23 mouse cellular contexts compared by ENCODE assay signal in the genomic region with DNA sequence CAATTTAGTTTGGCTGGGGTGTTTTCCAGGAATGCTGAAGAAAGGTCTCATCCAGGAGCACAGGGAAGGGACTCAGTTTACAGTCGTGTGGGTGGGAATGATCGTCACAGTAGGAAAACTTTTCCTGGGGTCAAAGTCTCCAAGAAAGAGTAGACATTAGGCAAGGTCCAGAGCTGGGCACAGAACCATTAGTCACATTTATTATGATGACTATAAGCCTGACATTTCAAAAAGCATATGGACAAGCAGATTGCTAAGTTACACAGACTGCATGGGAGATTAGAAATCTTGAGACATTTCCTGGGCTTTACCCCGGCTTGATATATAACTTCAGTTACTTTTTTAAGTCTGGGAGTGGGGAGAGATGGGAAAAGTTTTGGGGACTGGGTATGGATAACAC.
DNase-seq lines count a peak whose midpoint lies in the region; ATAC-seq and TF ChIP-seq lines count a peak whose summit lies in the region.
"Had no signal": no experiment of that assay in that cellular context is flagged by ENCODE, and none has a peak within 500 bp of the region (broad histone marks: within the 10 kb centered on the region; RNA-seq: fewer than 3 reads in every experiment).

No protein-coding gene starts in this region.

- WGBS in liver, postnatal 0 days (ENCODE audit: insufficient replicate concordance), result 52% methylated on average over 3 of the region's 3 CpGs
- WGBS in liver, embryonic 12.5 days (ENCODE audit: insufficient replicate concordance), result 50% methylated on average over 3 of the region's 3 CpGs
- WGBS in intestine, embryonic 15.5 days, result 60% methylated on average over 3 of the region's 3 CpGs
- WGBS in intestine, postnatal 0 days, result 36% methylated on average over 3 of the region's 3 CpGs
- 86% methylated on average over 3 of the region's 3 CpGs for WGBS in embryonic facial prominence, embryonic 10.5 days
- 91% methylated on average over 3 of the region's 3 CpGs for WGBS in forebrain, embryonic 13.5 days

- TF ChIP-seq EP300 in liver, postnatal 0 days (IDR thresholded peaks at IDR 0.05; ENCODE audit: low read depth), result peak; percentile 51

- no peak for DNase-seq in liver, postnatal 0 days
- no peak for DNase-seq in embryonic facial prominence, embryonic 10.5 days (ENCODE audit: low spot score)
- DNase-seq: adrenal gland, adult 8-10 months; adrenal gland, postnatal 14 days; adrenal gland, postnatal 36 days; cerebellum, adult 11-12 months; cerebellum, adult 2 months; cerebellum, adult 9-10 months; cerebellum, postnatal 10 days; cerebellum, postnatal 25 days; forebrain, postnatal 0 days had no signal

- TF ChIP-seq CTCF in liver, postnatal 0 days (IDR thresholded peaks at IDR 0.05; ENCODE audit: low read depth), result no peak
- TF ChIP-seq CTCF in intestine, postnatal 0 days (IDR thresholded peaks at IDR 0.05; ENCODE audit: low read depth), result no peak

- no peaks in the 10 kb centered on the region for H3K9me3 ChIP-seq in liver, postnatal 0 days (ENCODE audit: low read length)
- H3K9me3 ChIP-seq in liver, embryonic 12.5 days (replicated peaks), result no peaks in the 10 kb centered on the region
- no peaks in the 10 kb centered on the region for H3K9me3 ChIP-seq in intestine, embryonic 15.5 days
- H3K9me3 ChIP-seq in intestine, postnatal 0 days (ENCODE audit: control insufficient read depth), result no peaks in the 10 kb centered on the region
- H3K9me3 ChIP-seq in embryonic facial prominence, embryonic 10.5 days, result no peaks in the 10 kb centered on the region
- no peaks in the 10 kb centered on the region for H3K9me3 ChIP-seq in forebrain, embryonic 13.5 days (replicated peaks)
- H3K9me3 ChIP-seq: embryonic facial prominence, embryonic 13.5 days; embryonic facial prominence, embryonic 15.5 days; forebrain, embryonic 10.5 days; forebrain, embryonic 12.5 days; forebrain, embryonic 15.5 days had no signal

- H3K27me3 ChIP-seq in liver, postnatal 0 days (ENCODE audit: insufficient read depth, low read length), result no peaks in the 10 kb centered on the region
- H3K27me3 ChIP-seq in liver, embryonic 12.5 days (replicated peaks), result 0 out of 2 replicates have a peak, but pooled peaks cover 15% of the 10 kb centered on the region
- no peaks in the 10 kb centered on the region for H3K27me3 ChIP-seq in intestine, embryonic 15.5 days (replicated peaks)
- no peaks in the 10 kb centered on the region for H3K27me3 ChIP-seq in intestine, postnatal 0 days (replicated peaks; ENCODE audit: control insufficient read depth, insufficient read depth, low read length)
- H3K27me3 ChIP-seq in embryonic facial prominence, embryonic 10.5 days (replicated peaks; ENCODE audit: low read depth, poor library complexity, severe bottlenecking), result no peaks in the 10 kb centered on the region
- H3K27me3 ChIP-seq in forebrain, embryonic 13.5 days, result no peaks in the 10 kb centered on the region
- H3K27me3 ChIP-seq: embryonic facial prominence, embryonic 13.5 days; embryonic facial prominence, embryonic 15.5 days; forebrain, embryonic 12.5 days; forebrain, embryonic 15.5 days; Patski had no signal

- no peak overlapping the region for H3K4me3 ChIP-seq in liver, postnatal 0 days (ENCODE audit: low read depth, low read length)
- H3K4me3 ChIP-seq in liver, embryonic 12.5 days, result no peak overlapping the region
- H3K4me3 ChIP-seq in intestine, embryonic 15.5 days (replicated peaks), result no peak overlapping the region
- H3K4me3 ChIP-seq in intestine, postnatal 0 days (ENCODE audit: low read depth, low read length), result no peak overlapping the region
- H3K4me3 ChIP-seq in embryonic facial prominence, embryonic 10.5 days, result no peak overlapping the region
- H3K4me3 ChIP-seq in forebrain, embryonic 13.5 days, result no peak overlapping the region
- H3K4me3 ChIP-seq: embryonic facial prominence, embryonic 13.5 days; embryonic facial prominence, embryonic 15.5 days; erythroblast, embryonic 14.5 days; forebrain, embryonic 10.5 days; forebrain, embryonic 12.5 days; forebrain, embryonic 15.5 days had no signal

- H3K4me1 ChIP-seq in liver, postnatal 0 days (ENCODE audit: insufficient read depth), result peaks cover 15% of the 10 kb centered on the region; the same call in 1 of the 2 replicates
- H3K4me1 ChIP-seq in liver, embryonic 12.5 days, result peaks cover 37% of the 10 kb centered on the region
- H3K4me1 ChIP-seq in intestine, embryonic 15.5 days (replicated peaks), result peaks cover 6% of the 10 kb centered on the region; the same call in 1 of the 2 replicates
- H3K4me1 ChIP-seq in intestine, postnatal 0 days (replicated peaks; ENCODE audit: control insufficient read depth, insufficient read depth, low read length), result no peaks in the 10 kb centered on the region
- H3K4me1 ChIP-seq in embryonic facial prominence, embryonic 10.5 days, result peaks cover 12% of the 10 kb centered on the region
- peaks cover 11% of the 10 kb centered on the region for H3K4me1 ChIP-seq in forebrain, embryonic 13.5 days

- no peak overlapping the region for H3K27ac ChIP-seq in liver, postnatal 0 days (ENCODE audit: low read depth)
- no peak overlapping the region for H3K27ac ChIP-seq in liver, embryonic 12.5 days
- H3K27ac ChIP-seq in intestine, embryonic 15.5 days, result no peak overlapping the region
- no peak overlapping the region for H3K27ac ChIP-seq in intestine, postnatal 0 days (ENCODE audit: low read depth, low read length)
- no peak overlapping the region for H3K27ac ChIP-seq in embryonic facial prominence, embryonic 10.5 days (replicated peaks)
- no peak overlapping the region for H3K27ac ChIP-seq in forebrain, embryonic 13.5 days
- H3K27ac ChIP-seq: embryonic facial prominence, embryonic 13.5 days; embryonic facial prominence, embryonic 15.5 days; forebrain, embryonic 10.5 days; forebrain, embryonic 12.5 days; forebrain, embryonic 15.5 days had no signal

- no peaks in the 10 kb centered on the region for H3K36me3 ChIP-seq in liver, postnatal 0 days (replicated peaks; ENCODE audit: insufficient read depth, low read length)
- no peaks in the 10 kb centered on the region for H3K36me3 ChIP-seq in liver, embryonic 12.5 days
- H3K36me3 ChIP-seq in intestine, embryonic 15.5 days, result no peaks in the 10 kb centered on the region
- H3K36me3 ChIP-seq in intestine, postnatal 0 days (ENCODE audit: control insufficient read depth, insufficient read depth), result no peaks in the 10 kb centered on the region
- no peaks in the 10 kb centered on the region for H3K36me3 ChIP-seq in embryonic facial prominence, embryonic 10.5 days (replicated peaks)
- no peaks in the 10 kb centered on the region for H3K36me3 ChIP-seq in forebrain, embryonic 13.5 days (ENCODE audit: poor library complexity, severe bottlenecking)
- H3K36me3 ChIP-seq: embryonic facial prominence, embryonic 13.5 days; embryonic facial prominence, embryonic 15.5 days; forebrain, embryonic 10.5 days; forebrain, embryonic 12.5 days; forebrain, embryonic 15.5 days had no signal

- no peak overlapping the region for H3K9ac ChIP-seq in liver, postnatal 0 days (replicated peaks)
- H3K9ac ChIP-seq in liver, embryonic 12.5 days, result no peak overlapping the region
- no peak overlapping the region for H3K9ac ChIP-seq in intestine, embryonic 15.5 days
- no peak overlapping the region for H3K9ac ChIP-seq in intestine, postnatal 0 days (ENCODE audit: low read depth, low read length)
- no peak overlapping the region for H3K9ac ChIP-seq in forebrain, embryonic 13.5 days
- H3K9ac ChIP-seq: embryonic facial prominence, embryonic 13.5 days; embryonic facial prominence, embryonic 15.5 days; forebrain, embryonic 12.5 days; forebrain, embryonic 15.5 days; forebrain, postnatal 0 days had no signal

- no peak overlapping the region for H3K4me2 ChIP-seq in liver, postnatal 0 days (ENCODE audit: low read depth, low read length)
- H3K4me2 ChIP-seq in liver, embryonic 12.5 days, result no peak overlapping the region
- no peak overlapping the region for H3K4me2 ChIP-seq in intestine, embryonic 15.5 days (replicated peaks)
- H3K4me2 ChIP-seq in intestine, postnatal 0 days (replicated peaks; ENCODE audit: low read depth), result no peak overlapping the region
- H3K4me2 ChIP-seq in forebrain, embryonic 13.5 days, result no peak overlapping the region
- H3K4me2 ChIP-seq: embryonic facial prominence, embryonic 13.5 days; embryonic facial prominence, embryonic 15.5 days; forebrain, embryonic 12.5 days; forebrain, embryonic 15.5 days had no signal

- ATAC-seq in liver, postnatal 0 days, result 0 out of 2 replicates have a peak, but pooled peaks have one; percentile 23
- ATAC-seq in liver, embryonic 12.5 days, result no peak; the same call in 1 of the 2 replicates
- ATAC-seq in intestine, embryonic 15.5 days, result peak; percentile 43; the same call in 1 of the 2 replicates
- peak; percentile 76 for ATAC-seq in intestine, postnatal 0 days
- ATAC-seq in forebrain, embryonic 13.5 days, result no peak
- ATAC-seq: activated CD4-positive, CD25-positive, alpha-beta regulatory T cell, adult 4 months; forebrain, embryonic 15.5 days; forebrain, postnatal 0 days; Patski had no signal

Comparison
In these comparisons a context has a peak if more than half of its experiments do, and no peak if none do; other contexts are left out.
1. ATAC-seq: peak in liver, postnatal 0 days (single experiment), intestine, embryonic 15.5 days (single experiment) and intestine, postnatal 0 days (single experiment); none in liver, embryonic 12.5 days (single experiment) and forebrain, embryonic 13.5 days (single experiment).